Mouse (Mus musculus) E14TG2a.4 (cell line): ENCODE measurements around the gene Cpne5.
A peak's percentile ranks its signal among the peaks of the same experiment; 100 is the strongest.
"Not testable (repeated sequence)": the region's sequence is repeated elsewhere in the genome, so short reads cannot be mapped to it uniquely, and the experiment has no call there.

Experiments
- H3K27me3 ChIP-seq: 2 replicates; pipeline ENCODE4 v1.6.1; 2014; ENCODE audit warnings: low read length, control low read depth; ENCODE audit not compliant: insufficient read depth
- H3K36me3 ChIP-seq: 2 replicates; pipeline ENCODE4 v1.6.1; 2014; ENCODE audit warnings: low read length, control low read depth; ENCODE audit not compliant: insufficient read depth
- H3K4me1 ChIP-seq: replicated peaks from 2 replicates; pipeline ENCODE4 v1.6.1; 2014; ENCODE audit warnings: low read depth, low read length, control low read depth
- H3K4me3 ChIP-seq: replicated peaks from 2 replicates; pipeline ENCODE4 v1.5.1; 2014; ENCODE audit warnings: mild to moderate bottlenecking, low read length
- H3K9me3 ChIP-seq: 2 replicates; pipeline ENCODE4 v1.6.1; 2014; ENCODE audit warnings: low read length, control low read depth
- CTCF ChIP-seq: conservative IDR thresholded peaks from 2 replicates; pipeline ENCODE4 v1.5.1; 2014; ENCODE audit warnings: low read length
- NANOG ChIP-seq: IDR thresholded peaks from 2 replicates; pipeline ENCODE4 v1.6.1; 2014; ENCODE audit warnings: borderline replicate concordance, low read length, mixed read lengths
- POU5F1 ChIP-seq: IDR thresholded peaks from 2 replicates; pipeline ENCODE4 v1.6.1; 2014; ENCODE audit warnings: low read length, borderline replicate concordance

The Cpne5 gene

DNA sequence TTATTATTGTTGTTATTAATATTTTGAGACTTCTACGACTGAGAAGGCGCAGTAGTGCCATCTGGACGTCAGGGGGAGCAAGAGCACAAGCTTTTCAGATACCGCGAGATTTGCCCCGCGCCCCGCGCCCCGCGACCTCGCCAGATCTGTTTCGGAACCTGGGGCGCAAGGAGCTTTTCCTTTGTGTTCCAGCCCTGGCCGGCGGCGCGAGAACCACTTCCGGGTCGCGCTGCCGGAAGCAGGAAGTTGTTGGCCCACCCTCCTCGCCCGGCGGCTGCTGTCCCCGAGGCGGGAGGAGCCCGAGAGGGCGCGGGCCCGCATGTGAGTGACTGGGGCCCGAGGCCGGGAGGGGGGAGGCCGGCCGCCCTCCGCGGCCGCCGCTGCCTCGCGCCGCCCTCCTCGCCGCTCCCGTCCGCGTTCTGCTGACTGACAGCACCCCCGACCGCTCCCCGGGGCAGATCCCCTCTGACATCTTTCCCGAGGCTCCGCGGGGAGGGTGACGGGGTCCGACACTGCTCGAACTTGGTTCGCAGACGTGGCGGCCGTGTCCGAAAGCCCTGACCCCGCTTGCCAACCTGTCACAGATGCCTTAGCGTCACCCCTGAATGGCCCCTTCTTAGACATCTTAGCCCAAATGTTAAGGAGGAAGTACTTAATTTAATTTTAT lies 30.8 kb upstream of the Cpne5 start, which contains the start of gene BC004004:
Gene BC004004 (plus strand): TSS at position 107 of the 667 bp plus-strand sequence.
- Histone ChIP-seq H3K36me3 (no peaks in the 10 kb centered on the region), H3K27me3 (no peaks in the 10 kb centered on the region), H3K4me3 (peak within 1 kb of the TSS; percentile 95), H3K4me1 (peaks cover 44% of the 10 kb centered on the region), H3K9me3 (no peaks in the 10 kb centered on the region)
- TF ChIP-seq CTCF (peak; percentile 88), NANOG (no peak)

DNA sequence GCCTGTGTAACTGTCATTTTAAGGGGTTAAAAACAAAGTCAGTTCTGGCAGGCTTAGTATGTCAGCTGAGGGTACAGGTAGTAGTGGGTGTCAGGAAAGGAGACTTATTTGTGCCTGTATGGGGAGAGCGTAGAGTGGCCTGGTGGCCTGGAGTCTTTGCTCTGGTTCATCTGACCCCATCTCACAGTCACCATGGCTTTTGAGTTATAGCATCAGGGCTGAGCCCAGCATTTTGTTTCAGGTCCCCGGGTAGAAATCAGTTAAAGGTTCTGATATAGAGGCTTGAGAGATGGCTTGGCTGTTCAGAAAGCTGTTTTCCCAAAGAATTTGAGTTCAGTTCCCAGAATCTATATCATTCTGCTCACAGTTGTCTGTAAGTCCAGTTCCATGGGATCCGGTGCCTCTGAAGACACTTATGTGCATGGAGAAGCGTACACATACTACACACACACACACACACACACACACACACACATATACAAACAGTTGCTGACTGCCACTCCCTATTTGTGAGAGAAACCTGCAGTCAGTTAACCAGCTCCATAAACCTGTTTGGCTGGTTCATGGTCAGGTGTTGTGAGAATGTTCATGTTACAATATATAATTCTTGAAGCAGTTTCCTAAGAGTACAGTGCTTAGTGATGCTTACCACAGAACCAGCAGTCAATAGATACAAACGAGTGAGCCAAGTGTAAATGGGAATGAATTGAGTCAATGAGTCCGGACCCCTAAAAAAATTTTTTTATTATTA lies 30.1 kb upstream of the Cpne5 start:
- peaks cover 41% of the 10 kb centered on the region for H3K4me1 ChIP-seq
- no peaks in the 10 kb centered on the region for H3K36me3 ChIP-seq
- no peak overlapping the region for H3K4me3 ChIP-seq
- no peaks in the 10 kb centered on the region for H3K9me3 ChIP-seq
- H3K27me3 ChIP-seq = no peaks in the 10 kb centered on the region
- TF ChIP-seq CTCF (no peak), POU5F1 (no peak), NANOG (no peak)

DNA sequence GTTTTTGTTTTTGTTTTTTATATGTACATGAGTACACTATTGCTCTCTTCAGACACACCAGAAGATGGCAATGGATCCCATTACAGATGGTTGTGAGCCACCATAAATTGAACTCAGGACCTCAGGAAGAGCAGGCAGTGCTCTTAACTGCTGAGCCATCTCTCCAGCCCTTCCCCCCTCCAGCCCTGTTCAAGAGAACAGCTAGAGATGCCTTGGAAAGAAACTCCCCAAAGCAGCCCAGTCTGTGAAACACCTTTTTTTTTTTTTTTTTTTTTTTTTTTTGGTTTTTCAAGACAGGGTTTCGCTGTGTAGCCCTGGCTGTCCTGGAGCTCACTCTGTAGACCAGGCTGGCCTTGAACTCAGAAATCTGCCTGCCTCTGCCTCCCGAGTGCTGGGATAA lies 29.1 kb upstream of the Cpne5 start:
- peaks cover 43% of the 10 kb centered on the region for H3K4me1 ChIP-seq
- not testable (repeated sequence) for H3K4me3 ChIP-seq, H3K9me3 ChIP-seq, H3K27me3 ChIP-seq, H3K36me3 ChIP-seq

DNA sequence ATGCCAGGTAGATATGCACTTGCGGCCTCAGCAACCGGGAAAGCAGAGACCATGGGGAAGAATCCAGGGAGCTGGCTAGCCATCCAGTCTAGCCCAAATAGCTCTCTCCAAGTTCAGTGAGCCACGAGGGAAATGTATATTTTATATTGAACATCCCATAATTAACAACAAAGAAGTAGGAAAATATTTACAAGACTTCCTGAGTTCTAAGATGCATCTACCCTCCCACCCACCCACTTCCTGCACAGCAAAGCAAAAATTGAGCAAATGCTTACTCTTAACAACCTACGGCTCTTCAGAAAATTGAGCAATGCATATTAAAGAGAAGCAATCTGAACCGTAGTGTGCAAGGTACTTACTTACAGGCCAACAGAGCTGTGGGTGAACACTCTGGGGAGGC lies 26.8 kb upstream of the Cpne5 start:
- Histone ChIP-seq H3K36me3 (peaks cover 23% of the 10 kb centered on the region), H3K4me1 (peaks cover 49% of the 10 kb centered on the region), H3K4me3 (peak overlapping the region; percentile 87), H3K9me3 (no peaks in the 10 kb centered on the region), H3K27me3 (no peaks in the 10 kb centered on the region)
- TF ChIP-seq POU5F1 (no peak), CTCF (no peak)

DNA sequence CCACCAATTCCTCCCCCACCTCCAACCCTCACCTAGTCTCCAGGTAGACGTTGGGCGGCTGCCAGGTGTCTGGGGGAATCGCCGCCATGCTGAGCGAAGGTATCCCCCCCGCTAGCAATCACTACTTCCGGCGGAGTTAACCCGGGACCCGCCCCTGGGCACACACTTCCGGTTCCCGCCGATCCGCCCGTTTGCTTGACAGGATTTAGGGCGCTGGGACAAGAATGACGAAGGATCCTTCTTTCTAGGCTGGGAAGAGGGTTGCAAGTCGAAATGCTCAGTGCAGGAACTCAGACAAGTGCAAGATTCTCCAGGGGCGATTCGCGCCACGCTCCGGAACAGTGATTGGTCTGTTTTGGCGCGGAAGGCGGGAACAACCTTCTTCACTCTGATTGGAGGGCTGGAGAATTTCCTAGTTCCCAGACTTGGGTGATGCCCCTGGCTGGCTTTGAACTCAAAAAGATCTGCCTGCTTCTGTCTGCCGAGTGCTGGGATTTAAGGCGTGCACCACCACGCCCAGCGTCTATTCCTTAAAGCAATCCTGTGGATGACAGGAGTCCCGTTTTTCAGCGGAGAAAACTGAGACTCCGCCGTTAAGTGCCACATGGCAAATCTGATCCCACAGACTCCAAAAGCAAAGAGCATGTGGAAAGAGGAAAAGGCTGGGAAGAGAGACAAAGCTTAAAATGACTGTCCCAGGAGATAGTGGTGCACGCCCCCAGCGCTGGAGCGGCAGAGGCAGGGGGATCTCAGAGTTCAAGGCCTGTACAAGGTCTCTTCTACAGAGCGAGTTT lies 26.1 kb upstream of the Cpne5 start, which contains the start of gene Ppil1:
Gene Ppil1 (minus strand): TSS at position 347 of the 794 bp plus-strand sequence.
- TF ChIP-seq NANOG = no peak
- no peak for TF ChIP-seq POU5F1
- TF ChIP-seq CTCF = no peak
- Histone ChIP-seq H3K36me3 (peaks cover 25% of the 10 kb centered on the region), H3K4me3 (peak within 1 kb of the TSS; percentile 87), H3K27me3 (no peaks in the 10 kb centered on the region), H3K9me3 (no peaks in the 10 kb centered on the region), H3K4me1 (peaks cover 50% of the 10 kb centered on the region)

DNA sequence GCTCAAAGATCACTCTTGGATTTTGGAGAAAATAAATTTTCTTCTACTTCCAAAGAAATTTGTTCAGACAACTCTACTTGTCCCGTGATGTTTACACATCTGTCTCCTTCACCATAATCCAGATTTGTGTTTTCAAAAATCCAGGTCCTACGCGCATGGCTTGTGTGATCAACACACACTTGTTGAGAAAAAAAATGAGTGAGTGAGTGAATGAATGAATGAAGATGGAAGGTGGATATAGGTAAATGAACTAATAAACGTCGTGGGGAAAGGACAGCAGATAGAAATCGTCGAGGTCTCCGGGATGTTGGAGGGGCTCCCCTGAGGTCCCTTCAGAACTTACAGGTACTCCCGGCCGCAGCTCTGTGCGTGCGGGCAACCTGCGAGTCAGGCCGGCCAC lies 25.4 kb upstream of the Cpne5 start:
- TF ChIP-seq NANOG = no peak
- TF ChIP-seq POU5F1 = no peak
- no peak for TF ChIP-seq CTCF
- Histone ChIP-seq H3K9me3 (no peaks in the 10 kb centered on the region), H3K27me3 (no peaks in the 10 kb centered on the region), H3K4me1 (peaks cover 55% of the 10 kb centered on the region), H3K4me3 (peak overlapping the region; percentile 87), H3K36me3 (peaks cover 30% of the 10 kb centered on the region)

DNA sequence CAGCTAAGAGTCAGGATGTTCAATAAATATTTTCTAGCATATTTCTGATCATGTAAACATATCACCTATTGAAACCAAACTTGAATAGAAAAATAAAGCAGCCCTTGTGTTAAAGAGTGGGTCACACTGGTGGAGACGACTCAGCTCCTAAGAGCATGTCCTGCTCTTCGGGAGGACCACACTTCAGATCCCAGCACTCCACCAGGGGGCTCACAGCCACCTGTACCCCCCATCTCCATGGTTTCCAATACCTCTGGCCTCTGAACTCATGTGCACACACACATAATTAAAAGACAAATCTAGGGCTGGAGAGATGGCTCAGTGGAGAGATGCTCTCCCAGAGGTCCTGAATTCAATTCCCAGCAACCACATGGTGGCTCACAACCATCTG lies 24.3 kb upstream of the Cpne5 start:
- H3K4me3 ChIP-seq = peak overlapping the region; percentile 87
- no peaks in the 10 kb centered on the region for H3K9me3 ChIP-seq
- no peaks in the 10 kb centered on the region for H3K27me3 ChIP-seq
- H3K36me3 ChIP-seq = peaks cover 42% of the 10 kb centered on the region
- peaks cover 59% of the 10 kb centered on the region for H3K4me1 ChIP-seq
- TF ChIP-seq CTCF (peak; percentile 6; the same call in 1 of the 2 replicates), POU5F1 (no peak)

DNA sequence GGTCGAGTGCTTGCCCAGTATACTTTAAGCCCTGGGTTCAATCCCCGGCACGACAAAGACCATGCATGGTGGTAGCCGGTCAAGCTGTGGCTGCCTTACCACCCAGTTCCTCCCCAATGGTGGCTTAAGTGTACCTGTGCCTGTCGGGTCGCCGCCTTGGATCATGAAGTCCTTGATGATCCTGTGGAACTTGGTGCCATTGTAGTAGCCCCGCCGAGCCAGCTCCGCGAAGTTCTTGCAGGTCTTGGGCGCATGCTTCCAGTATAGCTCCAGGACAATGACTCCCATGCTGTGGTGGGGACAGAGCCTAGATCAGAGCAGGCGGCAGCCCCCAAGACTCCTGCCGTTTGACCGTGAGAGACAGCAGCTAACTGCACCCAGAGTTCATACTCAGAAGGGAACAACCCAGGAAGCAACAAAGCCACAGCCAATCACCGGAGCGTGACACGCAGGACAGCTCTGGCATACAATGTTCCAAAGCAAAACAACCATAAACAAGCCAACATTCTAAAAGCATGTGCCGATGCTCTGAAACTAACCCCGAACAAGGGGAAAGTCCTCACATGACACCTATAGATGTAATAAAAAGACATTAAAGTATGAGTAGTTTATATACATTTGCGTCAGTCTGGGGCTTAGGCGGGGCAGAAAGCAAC lies 23.8 kb upstream of the Cpne5 start:
- Histone ChIP-seq H3K4me1 (peaks cover 65% of the 10 kb centered on the region), H3K36me3 (peaks cover 47% of the 10 kb centered on the region), H3K4me3 (peak overlapping the region; percentile 87), H3K27me3 (no peaks in the 10 kb centered on the region), H3K9me3 (no peaks in the 10 kb centered on the region)
- TF ChIP-seq NANOG = no peak
- no peak for TF ChIP-seq POU5F1
- no peak for TF ChIP-seq CTCF
